Mouse (Mus musculus) hindbrain, postnatal 0 days (tissue): Measurements from ENCODE around the gene Agfg1. TPM values are rescaled to one million over a fixed set of nuclear protein-coding genes. Genes with fewer than 3 reads are reported as not detected.

Source experiments
- ATAC-seq: fragments of 200-750 bp; cut with Nextera tagmentation; 2 replicates; pipeline ENCODE4 v1.8.0; 2017; ENCODE audit warnings: mild to moderate bottlenecking, moderate TSS enrichment, moderate library complexity
- DNase-seq: peaks from one replicate; pipeline ENCODE4 v3.0.0-alpha.2; 2015; ENCODE audit warnings: low spot score
- H3K27ac ChIP-seq: fragments of 300-500 bp; sonication (generic); 2 replicates; pipeline ENCODE4 v1.5.1; 2014; ENCODE audit warnings: mild to moderate bottlenecking
- H3K27me3 ChIP-seq: fragments of 300-500 bp; sonication (generic); 2 replicates; pipeline ENCODE4 v1.6.1; 2014; ENCODE audit warnings: low read length, mixed read lengths; ENCODE audit not compliant: insufficient read depth
- H3K36me3 ChIP-seq: fragments of 300-500 bp; sonication (generic); 2 replicates; pipeline ENCODE4 v1.6.1; 2014; ENCODE audit warnings: low read length, mixed read lengths; ENCODE audit not compliant: insufficient read depth
- H3K4me1 ChIP-seq: fragments of 300-500 bp; sonication (generic); 2 replicates; pipeline ENCODE4 v1.6.1; 2014; ENCODE audit warnings: antibody characterized with exemption, low read length, mixed read lengths; ENCODE audit not compliant: insufficient read depth
- H3K4me2 ChIP-seq: fragments of 300-500 bp; sonication (generic); 2 replicates; pipeline ENCODE4 v1.6.1; 2014; ENCODE audit warnings: low read depth, mild to moderate bottlenecking, low read length, moderate library complexity, mixed read lengths
- H3K4me3 ChIP-seq: fragments of 300-500 bp; sonication (generic); 2 replicates; pipeline ENCODE4 v1.5.1; 2014; ENCODE audit warnings: low read length
- H3K9ac ChIP-seq: fragments of 300-500 bp; sonication (generic); replicated peaks from 2 replicates; pipeline ENCODE4 v1.6.1; 2014; ENCODE audit warnings: mild to moderate bottlenecking, low read length, moderate library complexity, mixed read lengths
- H3K9me3 ChIP-seq: fragments of 300-500 bp; sonication (generic); 2 replicates; pipeline ENCODE4 v1.6.1; 2016; ENCODE audit warnings: low read length, mixed read lengths
- CTCF ChIP-seq: IDR thresholded peaks from 2 replicates; pipeline ENCODE4 v1.5.1; 2016; ENCODE audit warnings: antibody characterized with exemption, control low read depth, low read depth
- WGBS: fragments of 180-500 bp; shearing (Covaris S2); extraction: QIAGEN DNeasy Blood & Tissue Kit; methylation state at CpG from one replicate; pipeline ENCODE4 v1.1.7; 2014; 5-methylcytosine and 5-hydroxymethylcytosine counted together
- polyA plus RNA-seq: library from polyadenylated mRNA; unstranded; fragments of >200 nt; fragmentation: Nextera tagmentation; extraction: Ambion mirVana; gene quantifications from 2 replicates; pipeline ENCODE4 v1.2.1, GENCODE M21; 2015
- total RNA-seq: library from RNA; depleted of rRNA; stranded (reverse); fragments of >200 nt; gene quantifications from 2 replicates; pipeline ENCODE4 v1.2.3, GENCODE M21; 2014

Agfg1 gene
- total and polyA plus RNA-seq, 2 experiments from 2014 or later = 20.7 to 98.6 TPM

DNA sequence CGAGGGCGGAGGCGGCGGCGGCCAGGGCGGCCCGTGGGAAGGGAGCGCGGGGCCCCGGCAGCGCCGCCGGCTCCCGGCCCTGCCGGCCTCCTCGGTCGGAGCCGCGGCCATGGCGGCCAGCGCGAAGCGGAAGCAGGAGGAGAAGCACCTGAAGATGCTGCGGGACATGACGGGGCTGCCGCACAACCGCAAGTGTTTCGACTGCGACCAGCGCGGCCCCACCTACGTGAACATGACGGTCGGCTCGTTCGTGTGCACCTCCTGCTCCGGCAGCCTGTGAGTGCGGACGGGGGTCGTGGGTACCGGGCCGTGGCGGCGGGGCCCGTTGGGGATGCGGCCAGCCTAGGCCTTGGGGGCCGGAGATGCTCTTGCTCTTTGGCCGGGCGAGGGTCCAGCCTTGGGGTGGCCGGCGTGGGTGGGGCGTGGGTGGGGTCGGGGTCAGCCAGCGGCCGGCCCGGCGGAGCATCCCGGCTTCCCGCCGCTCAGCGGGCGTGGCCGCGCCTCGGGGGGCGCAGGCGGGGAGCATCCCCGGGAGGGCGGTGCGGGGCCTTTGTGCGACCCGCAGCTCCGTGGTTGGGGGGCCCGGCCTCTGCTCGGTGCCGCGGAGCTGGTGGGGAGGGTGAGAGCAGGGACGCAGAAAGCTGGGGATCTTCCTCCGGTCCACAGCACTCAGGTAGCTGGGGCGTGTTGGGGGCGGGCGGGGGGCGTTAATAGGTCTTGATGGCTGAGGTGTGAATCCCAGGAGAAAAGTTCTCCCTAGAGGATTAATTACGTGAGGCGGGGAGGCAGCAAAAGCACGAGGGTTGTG, 535 bp downstream of the Agfg1 start:
- no peaks in the 10 kb centered on the region for H3K9me3 ChIP-seq
- no peak for TF ChIP-seq CTCF
- DNase-seq (peak; percentile 35), ATAC-seq (peak; percentile 71)
- H3K27me3 ChIP-seq = no peaks in the 10 kb centered on the region
- peak overlapping the region; percentile 97 for H3K9ac ChIP-seq
- WGBS = 2% methylated on average over 82 of the region's 86 CpGs
- H3K36me3 ChIP-seq = no peaks in the 10 kb centered on the region
- H3K4me1 ChIP-seq = peaks cover 7% of the 10 kb centered on the region; the same call in 1 of the 2 replicates
- peak overlapping the region; percentile 99 for H3K4me3 ChIP-seq
- H3K4me2 ChIP-seq = peak overlapping the region; percentile 89
- H3K27ac ChIP-seq = peak overlapping the region; percentile 94

DNA sequence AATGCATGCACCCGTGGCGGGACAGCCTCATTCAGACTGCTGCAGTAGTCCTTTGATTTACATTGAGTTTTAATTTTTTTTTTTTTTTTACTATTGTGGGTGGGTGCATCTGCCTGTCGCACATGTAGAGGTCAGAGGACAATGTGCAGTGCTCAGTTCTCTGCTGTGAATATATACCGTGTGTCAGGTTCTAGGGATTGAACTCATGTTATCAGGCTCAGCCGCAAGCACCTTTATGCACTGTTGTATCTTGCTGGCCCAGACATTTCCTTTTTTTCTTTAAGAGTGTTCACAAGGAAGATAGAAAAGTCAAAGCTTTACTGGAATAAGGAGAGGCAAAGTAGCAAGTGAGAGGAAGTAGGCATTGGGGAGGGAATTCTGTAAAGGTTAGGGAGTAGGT, 16.4 kb downstream of the Agfg1 start:
- Histone ChIP-seq H3K9me3 (no peaks in the 10 kb centered on the region), H3K4me3 (no peak overlapping the region), H3K9ac (no peak overlapping the region), H3K36me3 (no peaks in the 10 kb centered on the region), H3K4me1 (no peaks in the 10 kb centered on the region), H3K27ac (no peak overlapping the region), H3K4me2 (no peak overlapping the region), H3K27me3 (no peaks in the 10 kb centered on the region)
- no peak for TF ChIP-seq CTCF
- no peak for DNase-seq
- WGBS = 89% methylated on average over 5 of the region's 5 CpGs
- ATAC-seq = no peak

DNA sequence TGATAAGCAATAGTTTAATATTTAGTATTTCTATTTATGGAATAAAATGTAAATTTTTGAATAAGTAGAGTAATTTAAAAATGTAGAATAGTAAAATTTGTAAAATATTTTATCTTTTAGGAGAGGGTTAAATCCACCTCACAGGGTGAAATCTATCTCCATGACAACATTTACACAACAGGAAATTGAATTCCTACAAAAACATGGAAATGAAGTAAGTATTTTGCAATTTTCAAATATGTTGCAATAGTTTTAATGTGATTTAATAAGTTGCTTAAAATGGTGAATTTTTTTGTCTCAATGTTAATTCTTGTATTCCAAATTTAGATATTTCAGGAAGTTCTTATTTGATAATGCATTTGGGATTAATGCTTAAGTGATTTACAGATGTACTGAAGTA, 19.0 kb downstream of the Agfg1 start:
- ATAC-seq (no peak), DNase-seq (no peak)
- no peaks in the 10 kb centered on the region for H3K36me3 ChIP-seq
- H3K27me3 ChIP-seq = no peaks in the 10 kb centered on the region
- no peaks in the 10 kb centered on the region for H3K9me3 ChIP-seq
- no peak overlapping the region for H3K4me3 ChIP-seq
- H3K4me1 ChIP-seq = no peaks in the 10 kb centered on the region
- TF ChIP-seq CTCF = no peak
- H3K9ac ChIP-seq = no peak overlapping the region
- H3K4me2 ChIP-seq = no peak overlapping the region
- H3K27ac ChIP-seq = no peak overlapping the region

- no peak overlapping the region for H3K27ac ChIP-seq
- H3K9me3 ChIP-seq = no peaks in the 10 kb centered on the region
- H3K4me2 ChIP-seq = no peak overlapping the region
- whole genome bisulfite sequencing = 93% methylated on average over 4 of the region's 4 CpGs
- no peak overlapping the region for H3K9ac ChIP-seq
- H3K36me3 ChIP-seq = no peaks in the 10 kb centered on the region
- no peak overlapping the region for H3K4me3 ChIP-seq
- DNase-seq (no peak), ATAC-seq (no peak)
- H3K4me1 ChIP-seq = no peaks in the 10 kb centered on the region
- TF ChIP-seq CTCF = no peak
- H3K27me3 ChIP-seq = no peaks in the 10 kb centered on the region
These were observed 21.1 kb downstream of the Agfg1 start for GRCm38 (mm10) chr1:82860391-82860790.

- TF ChIP-seq CTCF = no peak
- no peak overlapping the region for H3K27ac ChIP-seq
- no peaks in the 10 kb centered on the region for H3K4me1 ChIP-seq
- peaks cover 7% of the 10 kb centered on the region; the same call in 1 of the 2 replicates for H3K36me3 ChIP-seq
- H3K9ac ChIP-seq = no peak overlapping the region
- no peak for DNase-seq
- WGBS = 79% methylated on average over 3 of the region's 3 CpGs
- no peak overlapping the region for H3K4me2 ChIP-seq
- H3K4me3 ChIP-seq = no peak overlapping the region
- ATAC-seq = no peak
- no peaks in the 10 kb centered on the region for H3K27me3 ChIP-seq
- no peaks in the 10 kb centered on the region for H3K9me3 ChIP-seq
These were observed 30.9 kb downstream of the Agfg1 start for GRCm38 (mm10) chr1:82870202-82870601.

DNA sequence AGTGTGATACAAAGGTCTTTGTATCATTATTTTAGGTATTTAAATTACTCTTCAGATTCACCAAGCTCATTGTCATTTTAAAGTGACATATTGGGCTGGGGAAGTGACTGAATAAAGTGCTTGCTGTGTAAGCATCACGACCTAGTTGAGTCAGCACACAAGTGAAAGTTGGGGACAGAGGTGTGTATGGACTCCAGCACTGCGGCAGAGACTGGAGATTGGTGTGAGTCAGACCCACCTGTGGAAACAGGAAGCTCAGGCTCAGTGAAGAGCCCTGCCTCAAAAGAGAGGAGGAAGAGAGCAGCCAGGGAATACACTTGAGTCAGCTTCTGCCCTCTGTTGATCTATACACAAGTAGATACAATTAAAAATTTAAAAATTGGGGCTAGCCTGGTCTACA, 39.9 kb downstream of the Agfg1 start:
- DNase-seq (no peak), ATAC-seq (no peak)
- no peak for TF ChIP-seq CTCF
- H3K4me1 ChIP-seq = no peaks in the 10 kb centered on the region
- no peak overlapping the region for H3K27ac ChIP-seq
- no peak overlapping the region for H3K9ac ChIP-seq
- H3K36me3 ChIP-seq = peaks cover 14% of the 10 kb centered on the region; the same call in 1 of the 2 replicates
- no peaks in the 10 kb centered on the region for H3K27me3 ChIP-seq
- no peak overlapping the region for H3K4me2 ChIP-seq
- H3K9me3 ChIP-seq = no peaks in the 10 kb centered on the region
- WGBS = 82% methylated on average over 2 of the region's 2 CpGs
- H3K4me3 ChIP-seq = no peak overlapping the region

DNA sequence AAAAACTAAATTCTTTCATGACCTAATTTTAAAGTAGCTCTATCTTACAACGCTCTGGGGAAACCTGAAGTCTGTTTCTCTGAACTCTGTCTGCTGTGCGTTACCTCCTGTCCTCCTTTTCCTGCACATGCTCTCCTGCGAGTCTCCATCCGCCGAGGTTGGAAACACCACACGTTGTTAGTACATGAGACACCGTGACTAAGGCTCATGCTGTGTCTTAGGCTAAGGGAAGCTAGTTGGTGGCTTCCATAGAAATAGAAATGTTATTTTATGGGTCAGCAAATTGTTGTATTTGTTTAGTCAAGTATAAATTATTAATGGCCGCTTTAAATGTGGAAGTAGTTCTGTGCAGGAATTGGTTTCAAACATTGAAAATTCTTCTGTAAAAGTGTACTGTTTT, 40.9 kb downstream of the Agfg1 start:
- Histone ChIP-seq H3K9ac (no peak overlapping the region), H3K27ac (no peak overlapping the region), H3K27me3 (no peaks in the 10 kb centered on the region), H3K4me2 (no peak overlapping the region), H3K9me3 (no peaks in the 10 kb centered on the region), H3K36me3 (peaks cover 14% of the 10 kb centered on the region; the same call in 1 of the 2 replicates), H3K4me3 (no peak overlapping the region), H3K4me1 (no peaks in the 10 kb centered on the region)
- WGBS = 52% methylated on average over 8 of the region's 8 CpGs
- no peak for TF ChIP-seq CTCF
- ATAC-seq (no peak), DNase-seq (no peak)
